Mouse (Mus musculus): ENCODE results near the gene Ufc1.

Ufc1 gene

GRCm38 (mm10) chr1:171271196-171271595, 23.6 kb downstream of the Ufc1 start:
- no peak for DNase-seq (ENCODE audit: low spot score in 2 of 2)

GRCm38 (mm10) chr1:171270573-171270900, 24.3 kb downstream of the Ufc1 start:
- DNase-seq (ENCODE audit: low spot score in 2 of 2) = no peak

GRCm38 (mm10) chr1:171269848-171270572, 24.8 kb downstream of the Ufc1 start, which contains the start of gene B4galt3:
B4galt3 (plus strand) TSS chr1:171270328.
- peak; percentile 96 for DNase-seq (ENCODE audit: low spot score in 2 of 2)

DNA sequence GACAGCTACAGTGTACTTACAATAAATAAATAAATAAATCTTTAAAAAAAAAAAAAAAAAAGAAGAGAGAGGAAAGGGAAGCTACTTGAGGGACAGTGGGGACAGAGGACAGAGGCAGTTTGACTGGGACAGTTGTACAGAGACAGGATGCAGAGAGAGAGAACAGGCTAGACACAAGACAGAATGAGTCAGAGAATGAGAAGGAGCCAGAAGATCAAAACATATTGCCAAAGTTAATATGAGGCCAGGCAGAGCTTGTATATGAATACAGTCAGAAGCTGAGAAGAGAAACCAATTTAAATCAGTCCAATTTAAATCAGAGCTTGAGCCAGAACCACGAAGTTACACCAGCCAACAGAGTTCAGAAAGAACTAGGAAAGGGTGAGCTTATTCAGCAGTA, 26.5 kb downstream of the Ufc1 start:
- no peak for DNase-seq (ENCODE audit: low spot score in 2 of 2)

DNA sequence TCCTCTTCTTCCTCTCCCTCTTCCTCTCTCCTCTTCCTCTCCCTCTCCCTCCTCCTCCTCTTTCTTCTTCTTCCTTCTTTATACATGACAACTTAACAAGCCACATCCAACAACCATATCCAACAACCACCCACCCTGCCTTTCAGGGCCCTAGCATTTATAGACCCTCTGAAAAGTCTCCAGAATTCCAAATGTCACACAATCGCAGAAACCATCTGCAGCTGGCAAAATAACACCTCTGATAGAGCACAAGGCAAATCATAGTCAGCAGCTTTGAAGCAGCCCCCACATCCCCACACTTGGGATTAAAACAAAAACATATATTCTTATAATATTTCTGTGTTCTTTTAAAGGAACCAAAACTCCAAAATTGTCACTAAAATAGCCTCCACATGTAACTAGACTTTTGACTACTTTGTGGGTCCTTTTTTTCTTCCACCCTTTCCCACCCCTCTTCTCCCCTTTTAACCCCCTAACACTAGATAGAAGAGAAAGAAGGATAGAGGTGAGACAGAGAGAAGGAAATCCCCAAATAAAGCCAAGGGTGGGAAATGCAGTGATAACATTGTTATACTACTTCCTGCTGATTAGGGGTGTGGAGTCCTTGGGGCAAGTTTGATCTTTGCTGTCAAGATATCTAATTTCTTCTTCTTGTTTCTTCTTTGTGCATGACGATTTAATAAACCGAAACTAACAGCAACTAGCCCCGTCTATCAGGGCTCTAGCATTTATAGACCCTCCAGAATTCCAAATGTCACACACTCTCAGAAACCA, 28.7 kb downstream of the Ufc1 start:
- no peak for DNase-seq (ENCODE audit: low spot score in 2 of 2)

DNA sequence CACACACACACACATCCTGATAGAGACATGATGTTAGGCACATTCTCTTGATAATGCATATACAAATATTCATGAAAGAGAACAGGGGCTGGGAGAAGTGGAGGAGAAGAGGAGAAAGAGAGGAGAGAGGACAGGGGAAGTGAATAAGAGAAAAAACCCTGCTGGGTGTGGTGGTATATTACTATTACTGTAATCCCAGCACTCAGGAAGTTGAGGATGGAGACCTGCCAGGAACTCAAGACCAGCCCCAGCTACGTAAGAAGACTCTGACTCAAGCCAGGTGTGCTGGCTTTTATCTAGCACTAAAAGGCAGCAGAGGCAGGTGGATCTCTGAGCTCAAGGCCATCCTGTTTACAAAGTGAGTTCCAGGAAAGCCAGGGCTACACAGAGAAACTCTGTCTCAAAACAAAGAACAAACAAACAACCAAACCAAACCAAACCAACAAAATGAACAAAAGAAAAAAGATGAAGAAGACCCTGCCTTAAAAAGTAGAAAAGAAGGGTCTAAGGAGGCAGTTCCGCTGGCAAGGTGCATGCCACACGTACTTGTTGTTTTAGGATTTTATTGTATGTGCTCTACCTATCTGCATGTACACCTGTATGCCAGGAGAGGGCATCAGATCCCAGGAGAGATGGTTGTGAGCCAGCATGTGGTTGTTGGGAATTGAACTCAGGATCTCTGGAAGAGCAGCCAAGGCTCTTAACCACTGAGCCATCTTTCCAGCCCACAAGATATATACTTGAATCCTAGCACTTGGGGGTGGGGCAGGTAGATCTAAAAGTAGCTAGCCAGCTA, 31.0 kb downstream of the Ufc1 start:
- no peak for DNase-seq (ENCODE audit: low spot score in 2 of 2)

- DNase-seq (ENCODE audit: low spot score in 2 of 2) = peak in 1 of 2 experiments; percentile 50
These were observed 31.6 kb downstream of the Ufc1 start for GRCm38 (mm10) chr1:171263185-171263611.

- peak; percentile 85 to 87 for DNase-seq (ENCODE audit: low spot score in 2 of 2)
These were observed 32.2 kb downstream of the Ufc1 start for GRCm38 (mm10) chr1:171262594-171263130.

- no peak for DNase-seq (ENCODE audit: low spot score in 2 of 2)
These were observed 34.5 kb downstream of the Ufc1 start for GRCm38 (mm10) chr1:171260316-171260715.

- no peak for DNase-seq (ENCODE audit: low spot score in 2 of 2)
These were observed 35.9 kb downstream of the Ufc1 start for GRCm38 (mm10) chr1:171258921-171259320.

- no peak for DNase-seq (ENCODE audit: low spot score in 2 of 2)
These were observed 37.0 kb downstream of the Ufc1 start for GRCm38 (mm10) chr1:171257781-171258180.

GRCm38 (mm10) chr1:171256937-171257548, 37.8 kb downstream of the Ufc1 start:
- DNase-seq (ENCODE audit: low spot score in 2 of 2) = peak; percentile 72 to 77

DNA sequence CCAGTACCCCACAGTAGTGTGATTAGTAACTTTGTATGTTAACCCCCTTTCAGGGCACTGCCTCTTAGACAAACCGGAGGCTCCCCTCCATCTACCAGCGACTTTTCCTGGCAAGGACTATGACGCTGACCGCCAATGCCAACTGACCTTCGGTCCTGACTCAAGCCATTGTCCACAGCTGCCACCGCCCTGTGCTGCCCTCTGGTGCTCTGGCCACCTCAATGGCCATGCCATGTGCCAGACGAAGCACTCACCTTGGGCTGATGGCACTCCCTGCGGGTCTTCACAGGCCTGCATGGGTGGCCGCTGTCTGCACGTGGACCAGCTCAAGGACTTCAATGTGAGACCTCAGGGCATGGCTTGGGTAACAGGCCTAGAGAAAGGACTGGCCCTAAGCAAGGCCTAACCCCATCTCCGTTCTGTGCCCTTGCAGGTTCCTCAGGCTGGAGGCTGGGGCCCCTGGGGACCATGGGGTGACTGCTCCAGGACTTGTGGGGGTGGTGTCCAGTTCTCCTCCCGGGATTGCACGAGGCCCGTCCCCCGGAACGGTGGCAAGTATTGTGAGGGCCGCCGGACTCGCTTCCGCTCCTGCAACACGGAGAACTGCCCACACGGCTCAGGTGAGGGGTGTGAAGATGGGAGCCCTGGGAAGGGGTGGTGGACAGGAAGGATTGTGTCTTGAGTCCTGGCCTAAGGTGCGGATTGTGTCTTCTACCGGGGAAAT, 38.6 kb downstream of the Ufc1 start:
- no peak for DNase-seq (ENCODE audit: low spot score in 2 of 2)

GRCm38 (mm10) chr1:171252415-171252814, 42.4 kb downstream of the Ufc1 start:
- no peak for DNase-seq (ENCODE audit: low spot score in 2 of 2)

DNA sequence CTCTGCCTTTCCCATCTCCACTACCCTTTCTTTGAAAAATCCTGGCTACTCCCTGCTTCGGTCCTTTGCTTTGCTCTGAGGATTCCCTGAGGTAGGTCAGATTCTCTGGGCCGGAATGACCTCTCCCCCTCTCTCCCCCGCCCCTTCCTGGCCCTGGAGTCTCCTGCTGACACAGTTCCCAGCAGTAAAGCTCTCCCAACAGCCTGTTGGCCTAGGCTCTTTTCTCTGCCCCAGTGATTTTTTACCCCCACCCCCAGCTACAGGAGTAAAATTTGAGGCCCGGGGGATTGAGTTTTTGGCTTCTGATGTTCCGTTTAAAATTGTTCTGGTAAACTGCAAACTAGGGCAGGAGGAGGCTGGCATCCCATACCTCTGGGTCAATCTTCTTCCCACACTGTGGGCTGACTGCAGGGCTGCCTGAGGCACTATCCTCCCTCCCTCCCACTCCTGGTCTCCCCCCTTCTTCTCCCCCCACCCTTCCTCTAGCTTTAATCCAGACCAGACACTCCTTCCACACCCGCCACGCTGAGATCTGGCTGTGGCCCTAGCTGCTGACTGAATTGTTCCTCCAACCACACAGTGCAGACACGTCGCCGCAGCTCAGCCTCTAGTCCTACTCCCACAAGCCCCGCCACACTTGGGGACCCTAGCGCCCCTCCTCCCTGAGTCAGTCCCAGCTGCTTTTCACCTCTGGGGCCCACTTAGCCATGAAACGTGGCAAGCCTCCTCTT, 43.1 kb downstream of the Ufc1 start:
- no peak for DNase-seq (ENCODE audit: low spot score in 2 of 2)

DNA sequence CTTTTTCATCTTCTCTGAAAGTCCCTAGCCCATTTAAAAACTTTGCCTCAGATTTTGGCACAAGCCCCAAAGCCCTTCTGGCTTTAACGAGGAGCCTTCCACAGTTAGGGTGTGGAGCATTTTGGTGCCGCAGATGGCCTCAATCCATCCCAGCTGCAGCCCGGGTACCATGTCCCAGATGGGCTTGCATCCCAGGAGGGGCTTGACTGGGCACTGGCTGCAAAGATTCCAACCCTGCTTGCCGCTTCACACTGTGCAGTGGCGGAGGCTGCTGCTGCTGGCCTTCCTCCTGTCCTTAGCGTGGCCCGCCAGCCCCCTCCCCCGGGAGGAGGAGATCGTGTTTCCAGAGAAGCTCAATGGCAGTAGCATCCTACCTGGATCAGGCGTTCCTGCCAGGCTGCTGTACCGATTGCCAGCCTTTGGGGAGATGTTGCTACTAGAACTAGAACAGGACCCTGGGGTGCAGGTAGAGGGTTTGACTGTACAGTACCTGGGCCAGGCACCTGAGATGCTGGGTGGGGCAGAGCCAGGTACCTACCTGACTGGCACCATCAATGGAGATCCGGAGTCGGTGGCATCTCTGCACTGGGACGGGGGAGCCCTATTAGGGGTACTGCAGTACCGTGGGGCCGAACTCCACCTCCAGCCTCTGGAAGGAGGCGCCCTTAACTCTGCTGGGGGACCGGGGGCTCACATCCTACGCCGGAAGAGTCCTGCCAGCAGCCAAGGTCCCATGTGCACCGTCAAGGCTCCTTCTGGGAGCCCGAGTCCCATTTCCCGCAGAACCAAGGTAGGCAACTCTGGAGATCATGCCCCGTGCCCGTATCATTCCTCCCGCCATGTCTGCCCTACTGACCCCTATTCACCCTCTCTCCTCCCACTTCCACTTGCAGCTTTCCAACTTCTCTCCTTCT, 43.9 kb downstream of the Ufc1 start, which contains the start of gene Ndufs2:
Ndufs2 (minus strand) TSS at position 709 of the 914 bp plus-strand sequence.
- no peak for DNase-seq (ENCODE audit: low spot score in 2 of 2)

DNA sequence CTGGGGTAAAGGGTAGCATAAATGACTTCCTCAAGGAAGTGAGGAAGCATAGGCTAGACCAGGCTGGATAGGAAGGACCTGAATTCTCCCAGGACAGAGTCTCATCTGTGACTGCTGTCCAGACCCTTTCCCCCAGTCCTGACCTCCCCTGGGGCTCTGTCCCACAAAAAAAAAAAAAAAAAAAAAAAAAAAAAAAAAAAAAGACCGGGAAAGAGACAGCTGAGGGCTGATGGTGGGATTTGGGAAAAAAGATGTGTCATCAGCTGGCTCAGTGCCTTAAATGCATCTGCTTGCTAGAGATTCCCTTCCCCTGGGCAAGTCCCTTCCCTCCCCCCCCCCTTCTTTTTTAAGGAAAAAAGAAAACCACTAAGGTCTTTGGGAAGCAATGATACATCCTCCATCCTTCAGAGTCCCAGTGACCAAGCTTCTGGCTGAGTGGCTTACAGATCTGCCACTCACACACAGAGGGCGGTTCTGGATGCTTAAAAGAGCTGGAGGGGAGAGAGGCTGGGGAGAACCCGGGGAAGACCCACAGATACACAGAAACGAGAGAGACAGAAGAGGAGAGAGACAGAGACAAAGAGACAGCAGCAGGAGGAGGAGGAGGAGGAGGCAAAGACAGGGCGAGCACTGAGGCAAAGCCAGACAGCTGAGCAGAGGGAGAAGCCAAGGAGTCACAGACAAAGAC, 44.8 kb downstream of the Ufc1 start, which contains the start of gene Adamts4:
Adamts4 (plus strand) TSS at position 509 of the 688 bp plus-strand sequence.
- DNase-seq (ENCODE audit: low spot score in 2 of 2) = peak in 1 of 2 experiments; percentile 63
